Mouse (Mus musculus): ENCODE measurements at regions not wholly inside any gene's neighbourhood (a gene's known extent, or its start where the extent isn't known, plus 50 kb on each side); places are given as distances from the start of the nearest gene placed in this dataset.

- DNase-seq (ENCODE audit: low spot score), result no peak
Observed at GRCm38 (mm10) chr2:33942085-33942484, 54.3 kb upstream of the Mvb12b start.

- no peak for DNase-seq (ENCODE audit: low spot score)
Observed at GRCm38 (mm10) chr2:33941316-33941715, 53.6 kb upstream of the Mvb12b start.

GRCm38 (mm10) chr2:33939836-33940235, 52.1 kb upstream of the Mvb12b start:
- DNase-seq (ENCODE audit: low spot score), result no peak

Measured in thymus, postnatal 0 days (tissue).